ENCODE assay signal across 8 mouse cellular contexts in genomic region chr5:24576801-24577182, GRCm38 (mm10). TPM values are rescaled to one million over a fixed set of nuclear protein-coding genes. Genes with fewer than 3 reads are reported as not detected.
DNase-seq lines count a peak whose midpoint lies in the region; ATAC-seq and TF ChIP-seq lines count a peak whose summit lies in the region.

No protein-coding gene starts in this region.

- H3K9me3 ChIP-seq in heart, embryonic 14.5 days (ENCODE audit: control insufficient read depth, low read length): no peaks in the 10 kb centered on the region
- no peaks in the 10 kb centered on the region for H3K9me3 ChIP-seq in MEL (replicated peaks; ENCODE audit: insufficient read depth, low read length)
- no peaks in the 10 kb centered on the region for H3K9me3 ChIP-seq in forebrain, embryonic 11.5 days (ENCODE audit: control insufficient read depth, low read length)

- peak overlapping the region; percentile 81 for H3K9ac ChIP-seq in heart, embryonic 14.5 days (ENCODE audit: low read length)
- peak overlapping the region; percentile 91 for H3K9ac ChIP-seq in MEL (ENCODE audit: control insufficient read depth, low read depth, low read length, poor library complexity, severe bottlenecking)
- H3K9ac ChIP-seq in forebrain, embryonic 11.5 days (ENCODE audit: low read length): peak overlapping the region; percentile 87
- peak overlapping the region; percentile 79 for H3K9ac ChIP-seq in liver, adult 2 months (ENCODE audit: low read depth, low read length)

- no peak for TF ChIP-seq RAD21 in MEL (IDR thresholded peaks at IDR 0.05; ENCODE audit: low read depth, low read length)

- intact Hi-C loops in heart, postnatal 36 days (cut with DNase I): loop anchor here (5.0 kb wide), 1 partner anchor 149 kb away; no protein-coding TSS in a partner anchor

- no peak for DNase-seq in heart, postnatal 36 days
- DNase-seq in MEL (ENCODE audit: low read depth, low spot score): no peak
- DNase-seq in forebrain, embryonic 11.5 days (ENCODE audit: low spot score): no peak
- DNase-seq in liver, adult 2 months (ENCODE audit: extremely low read depth, low read depth, low spot score): no peak
- peak; percentile 40 for DNase-seq in splenic B cell, adult 2 months (ENCODE audit: low read depth, low spot score)
- no peak for DNase-seq in right cerebral cortex, postnatal 4 days
- no peak for DNase-seq in thymus, postnatal 4 days

- peak; percentile 4; the same call in 1 of the 2 replicates for ATAC-seq in heart, embryonic 14.5 days (ENCODE audit: insufficient number of reproducible peaks, insufficient read depth, low FRiP score, low read depth)
- peak; percentile 36; the same call in 1 of the 2 replicates for ATAC-seq in forebrain, embryonic 11.5 days (replicated peaks; ENCODE audit: low FRiP score)

- TF ChIP-seq CTCF in MEL (IDR thresholded peaks at IDR 0.05 in 2 of 3, conservative IDR thresholded peaks at IDR 0.05 in 1 of 3; ENCODE audit: control insufficient read depth in 1 of 3, insufficient read depth in 1 of 3, low read depth in 2 of 3, low read length in 3 of 3, poor library complexity in 1 of 3, severe bottlenecking in 1 of 3): no peak
- TF ChIP-seq CTCF in liver, adult 2 months (IDR thresholded peaks at IDR 0.05; ENCODE audit: low read depth, low read length): no peak

- under 1% methylated on average over 32 of the region's 32 CpGs for WGBS in heart, embryonic 14.5 days
- under 1% methylated on average over 32 of the region's 32 CpGs for WGBS in forebrain, embryonic 11.5 days
- under 1% methylated on average over 32 of the region's 32 CpGs for WGBS in liver, adult 2 months

- peaks cover 8 to 14% of the 10 kb centered on the region in 2 experiments for H3K4me1 ChIP-seq in heart, embryonic 14.5 days (ENCODE audit: control insufficient read depth in 2 of 2, insufficient read depth in 2 of 2, low read length in 2 of 2)
- H3K4me1 ChIP-seq in MEL (ENCODE audit: control insufficient read depth in 1 of 2, insufficient read depth in 2 of 2, low read length in 2 of 2): peaks cover 12 to 16% of the 10 kb centered on the region in 2 experiments
- peaks cover 5% of the 10 kb centered on the region for H3K4me1 ChIP-seq in forebrain, embryonic 11.5 days (replicated peaks; ENCODE audit: control insufficient read depth, insufficient read depth, low read length)
- peaks cover 6% of the 10 kb centered on the region for H3K4me1 ChIP-seq in liver, adult 2 months (ENCODE audit: control insufficient read depth, insufficient read depth, low read length)

- peaks cover 30% of the 10 kb centered on the region for H3K79me2 ChIP-seq in MEL (ENCODE audit: control insufficient read depth, insufficient read depth, low read length, poor library complexity)
- H3K79me2 ChIP-seq in liver, adult 2 months (ENCODE audit: control insufficient read depth, insufficient read depth, low read length): peaks cover 8% of the 10 kb centered on the region; the same call in 1 of the 2 replicates

- no peak for TF ChIP-seq POLR2A in MEL (IDR thresholded peaks at IDR 0.05; ENCODE audit: control insufficient read depth in 1 of 2, insufficient read depth in 1 of 2, low read depth in 1 of 2, low read length in 2 of 2, poor library complexity in 1 of 2)
- TF ChIP-seq POLR2A in liver, adult 2 months (IDR thresholded peaks at IDR 0.05; ENCODE audit: extremely low read depth, insufficient read depth, low read length): no peak

- TF ChIP-seq EP300 in MEL (IDR thresholded peaks at IDR 0.05; ENCODE audit: low read depth in 1 of 2, low read length in 2 of 2): 0 out of 4 replicates have a peak, but pooled peaks of 1 of the 2 experiments have one; percentile 17

- peaks cover 39% of the 10 kb centered on the region for H3K36me3 ChIP-seq in heart, embryonic 14.5 days (ENCODE audit: control insufficient read depth, insufficient read depth, low read length)
- peaks cover 15 to 19% of the 10 kb centered on the region in 2 experiments for H3K36me3 ChIP-seq in MEL (ENCODE audit: control insufficient read depth in 1 of 2, insufficient read depth in 2 of 2, low read length in 2 of 2)
- H3K36me3 ChIP-seq in forebrain, embryonic 11.5 days (ENCODE audit: control insufficient read depth, insufficient read depth, low read length): peaks cover 11% of the 10 kb centered on the region; the same call in 1 of the 2 replicates
- H3K36me3 ChIP-seq in liver, adult 2 months (ENCODE audit: control insufficient read depth, insufficient read depth, low read length): peaks cover 24% of the 10 kb centered on the region
- peaks cover 2% of the 10 kb centered on the region; the same call in 1 of the 2 replicates for H3K36me3 ChIP-seq in splenic B cell, adult 2 months (ENCODE audit: control insufficient read depth, insufficient read depth, low read length, poor library complexity, severe bottlenecking)

- H3K27me3 ChIP-seq in heart, embryonic 14.5 days (ENCODE audit: control insufficient read depth, insufficient read depth, low read length): no peaks in the 10 kb centered on the region
- no peaks in the 10 kb centered on the region for H3K27me3 ChIP-seq in MEL (ENCODE audit: control insufficient read depth in 1 of 2, insufficient read depth in 2 of 2, low read length in 2 of 2)
- H3K27me3 ChIP-seq in forebrain, embryonic 11.5 days (ENCODE audit: control insufficient read depth, insufficient read depth, low read length): no peaks in the 10 kb centered on the region
- H3K27me3 ChIP-seq in liver, adult 2 months (ENCODE audit: control insufficient read depth, insufficient read depth, low read length): no peaks in the 10 kb centered on the region
- H3K27me3 ChIP-seq in splenic B cell, adult 2 months (ENCODE audit: control insufficient read depth, insufficient read depth, low read length, poor library complexity, severe bottlenecking): no peaks in the 10 kb centered on the region

- peak overlapping the region; percentile 2 to 72; a peak in 3 of 4 replicates for H3K27ac ChIP-seq in heart, embryonic 14.5 days (replicated peaks in 1 of 2; ENCODE audit: control insufficient read depth in 1 of 2, insufficient read depth in 1 of 2, low read depth in 2 of 2, low read length in 2 of 2)
- peak overlapping the region; percentile 32 for H3K27ac ChIP-seq in MEL (ENCODE audit: control insufficient read depth, low read depth, low read length)
- peak overlapping the region; percentile 55; the same call in 1 of the 2 replicates for H3K27ac ChIP-seq in forebrain, embryonic 11.5 days (ENCODE audit: low read depth, low read length)
- H3K27ac ChIP-seq in liver, adult 2 months (replicated peaks; ENCODE audit: insufficient read depth, low read depth, low read length): peak overlapping the region; percentile 58

- peak overlapping the region; percentile 74 for H3K4me2 ChIP-seq in heart, embryonic 14.5 days (ENCODE audit: low read length)
- peak overlapping the region; percentile 86 for H3K4me2 ChIP-seq in forebrain, embryonic 11.5 days (ENCODE audit: low read depth, low read length, severe bottlenecking)

- peak overlapping the region; percentile 69 to 92 for H3K4me3 ChIP-seq in heart, embryonic 14.5 days (ENCODE audit: control insufficient read depth in 1 of 2, insufficient read depth in 1 of 2, low read depth in 1 of 2, low read length in 2 of 2)
- H3K4me3 ChIP-seq in MEL (ENCODE audit: control insufficient read depth in 1 of 2, insufficient read depth in 1 of 2, low read depth in 2 of 2, low read length in 2 of 2): peak overlapping the region; percentile 66 to 67
- H3K4me3 ChIP-seq in forebrain, embryonic 11.5 days (ENCODE audit: low read depth, low read length): peak overlapping the region; percentile 78
- peak overlapping the region; percentile 81 for H3K4me3 ChIP-seq in liver, adult 2 months (ENCODE audit: insufficient read depth, low read depth, low read length)

RNA-seq across cellular contexts. Expression of gene Abcf2, which starts 0.5 kb away (rescaled TPM):
- polyA plus RNA-seq in heart, embryonic 14.5 days (2014; fragmentation: Nextera tagmentation; extraction: Ambion mirVana): 57.4 and 60.8 TPM in 2 replicates
- 10 to 100 TPM; 55.3 to 56.0 TPM for total RNA-seq in heart, postnatal 36 days (2021)
- total RNA-seq in MEL (2012; rRNA removed): 228 and 257 TPM in 2 replicates
- 100 to 1,000 TPM in 1 of 2 experiments, not detected in 1; 244 TPM for polyA plus RNA-seq in MEL (2012; ENCODE audit: insufficient read depth in 1 of 2, insufficient read length in 2 of 2, low read depth in 1 of 2, low replicate concordance in 2 of 2, missing spikeins in 1 of 2)
- 153 and 165 TPM in 2 replicates for polyA plus RNA-seq in forebrain, embryonic 11.5 days (2014; fragmentation: Nextera tagmentation; extraction: Ambion mirVana)
- total RNA-seq in liver, adult 2 months (2014; rRNA removed): 25.0 and 25.9 TPM in 2 replicates
- polyA plus RNA-seq in liver, adult 2 months (2012; rRNA removed): 27.1 and 31.9 TPM in 2 replicates

RNA-seq across cellular contexts. Expression of gene Chpf2, which starts 9.7 kb away (rescaled TPM):
- 8.6 and 8.9 TPM in 2 replicates for polyA plus RNA-seq in heart, embryonic 14.5 days (2014; fragmentation: Nextera tagmentation; extraction: Ambion mirVana)
- 10 to 100 TPM; 10.8 to 11.6 TPM for total RNA-seq in heart, postnatal 36 days (2021)
- 37.1 and 37.9 TPM in 2 replicates for total RNA-seq in MEL (2012; rRNA removed)
- 10 to 100 TPM in 1 of 2 experiments, not detected in 1; 39.7 TPM for polyA plus RNA-seq in MEL (2012; ENCODE audit: insufficient read depth in 1 of 2, insufficient read length in 2 of 2, low read depth in 1 of 2, low replicate concordance in 2 of 2, missing spikeins in 1 of 2)
- 11.4 and 11.5 TPM in 2 replicates for polyA plus RNA-seq in forebrain, embryonic 11.5 days (2014; fragmentation: Nextera tagmentation; extraction: Ambion mirVana)
- total RNA-seq in liver, adult 2 months (2014; rRNA removed): 9.5 and 14.2 TPM in 2 replicates
- polyA plus RNA-seq in liver, adult 2 months (2012; rRNA removed): 21.1 and 22.4 TPM in 2 replicates

RNA-seq across cellular contexts. Expression of gene 4931409K22Rik, which starts 20.2 kb away (rescaled TPM):
- polyA plus RNA-seq in heart, embryonic 14.5 days (2014; fragmentation: Nextera tagmentation; extraction: Ambion mirVana): not detected in 2 replicates
- not detected for total RNA-seq in heart, postnatal 36 days (2021)
- total RNA-seq in MEL (2012; rRNA removed): not detected in 2 replicates
- polyA plus RNA-seq in MEL (2012; ENCODE audit: insufficient read depth in 1 of 2, insufficient read length in 2 of 2, low read depth in 1 of 2, low replicate concordance in 2 of 2, missing spikeins in 1 of 2): not detected
- 0.20 TPM in 1 of 2 replicates, not detected in the other for polyA plus RNA-seq in forebrain, embryonic 11.5 days (2014; fragmentation: Nextera tagmentation; extraction: Ambion mirVana)
- not detected in 2 replicates for total RNA-seq in liver, adult 2 months (2014; rRNA removed)
- not detected in 2 replicates for polyA plus RNA-seq in liver, adult 2 months (2012; rRNA removed)

RNA-seq across cellular contexts. Expression of gene Asb10, which starts 36.0 kb away (rescaled TPM):
- polyA plus RNA-seq in heart, embryonic 14.5 days (2014; fragmentation: Nextera tagmentation; extraction: Ambion mirVana): 5.0 and 6.3 TPM in 2 replicates
- 10 to 100 TPM; 73.0 to 82.3 TPM for total RNA-seq in heart, postnatal 36 days (2021)
- total RNA-seq in MEL (2012; rRNA removed): 0.12 and 0.13 TPM in 2 replicates
- polyA plus RNA-seq in MEL (2012; ENCODE audit: insufficient read depth in 1 of 2, insufficient read length in 2 of 2, low read depth in 1 of 2, low replicate concordance in 2 of 2, missing spikeins in 1 of 2): under 1 TPM in 1 of 2 experiments, not detected in 1; 0.32 TPM
- 0.11 TPM in 1 of 2 replicates, not detected in the other for polyA plus RNA-seq in forebrain, embryonic 11.5 days (2014; fragmentation: Nextera tagmentation; extraction: Ambion mirVana)
- 0.13 TPM in 1 of 2 replicates, not detected in the other for total RNA-seq in liver, adult 2 months (2014; rRNA removed)
- polyA plus RNA-seq in liver, adult 2 months (2012; rRNA removed): 0.06 and 0.10 TPM in 2 replicates

RNA-seq across cellular contexts. Expression of gene Smarcd3, which starts 47.4 kb away (rescaled TPM):
- 71.0 and 78.4 TPM in 2 replicates for polyA plus RNA-seq in heart, embryonic 14.5 days (2014; fragmentation: Nextera tagmentation; extraction: Ambion mirVana)
- 10 to 100 TPM; 63.2 to 64.5 TPM for total RNA-seq in heart, postnatal 36 days (2021)
- 2.1 and 2.7 TPM in 2 replicates for total RNA-seq in MEL (2012; rRNA removed)
- polyA plus RNA-seq in MEL (2012; ENCODE audit: insufficient read depth in 1 of 2, insufficient read length in 2 of 2, low read depth in 1 of 2, low replicate concordance in 2 of 2, missing spikeins in 1 of 2): 10 to 100 TPM in 1 of 2 experiments, not detected in 1; 16.5 TPM
- 76.0 and 93.8 TPM in 2 replicates for polyA plus RNA-seq in forebrain, embryonic 11.5 days (2014; fragmentation: Nextera tagmentation; extraction: Ambion mirVana)
- total RNA-seq in liver, adult 2 months (2014; rRNA removed): 0.55 and 1.3 TPM in 2 replicates
- polyA plus RNA-seq in liver, adult 2 months (2012; rRNA removed): 1.3 TPM in 2 replicates
